14 mouse cellular contexts compared by ENCODE assay signal in genomic region chr8:126927058-126927457, GRCm38 (mm10). TPM values are rescaled to one million over a fixed set of nuclear protein-coding genes. Genes with fewer than 3 reads are reported as not detected.
DNase-seq lines count a peak whose midpoint lies in the region; ATAC-seq and TF ChIP-seq lines count a peak whose summit lies in the region.
"Had no signal": no experiment of that assay in that cellular context is flagged by ENCODE, and none has a peak within 500 bp of the region (broad histone marks: within the 10 kb centered on the region; RNA-seq: fewer than 3 reads in every experiment).

No protein-coding gene starts in this region.

- H3K27ac ChIP-seq in left cerebral cortex, adult 2 months: no peak overlapping the region
- H3K27ac ChIP-seq: embryonic facial prominence, embryonic 12.5 days; limb, embryonic 12.5 days; neural tube, embryonic 13.5 days had no signal

- H3K36me3 ChIP-seq in E14TG2a.4 (ENCODE audit: insufficient read depth, low read length): peaks cover 95% of the 10 kb centered on the region

- H3K4me3 ChIP-seq in left cerebral cortex, adult 2 months: no peak overlapping the region
- H3K4me3 ChIP-seq in E14TG2a.4 (replicated peaks; ENCODE audit: low read length): no peak overlapping the region
- H3K4me3 ChIP-seq: embryonic facial prominence, embryonic 12.5 days; limb, embryonic 12.5 days; neural tube, embryonic 13.5 days had no signal

- DNase-seq in cerebellum, postnatal 10 days: peak; percentile 27 to 41
- no peak for DNase-seq in cerebellum, postnatal 4 days (ENCODE audit: low spot score in 2 of 2)
- no peak for DNase-seq in left cerebral cortex, adult 2 months (ENCODE audit: extremely low spot score in 1 of 2, low spot score in 2 of 2)
- no peak for DNase-seq in left cerebral cortex, adult 11 months (ENCODE audit: low spot score)
- DNase-seq in adrenal gland, adult (ENCODE audit: inconsistent age in 2 of 2, low spot score in 1 of 2): no peak
- DNase-seq in left cerebral cortex, postnatal 25 days (ENCODE audit: low spot score in 2 of 2): no peak
- DNase-seq: adrenal gland, postnatal 14 days; gastrocnemius, postnatal 25 days; kidney, postnatal 14 days had no signal

- ATAC-seq in megakaryocyte progenitor cell, adult 5-6 weeks (replicated peaks; ENCODE audit: poor library complexity): peak; percentile 35; the same call in 1 of the 2 replicates

- peaks cover 43% of the 10 kb centered on the region for H3K4me1 ChIP-seq in E14TG2a.4 (replicated peaks; ENCODE audit: low read depth, low read length)
- H3K4me1 ChIP-seq: embryonic facial prominence, embryonic 12.5 days; limb, embryonic 12.5 days; neural tube, embryonic 13.5 days had no signal

- intact Hi-C loops in left cerebral cortex, adult 2 months (cut with DNase I): no loop called here
- intact Hi-C loops in left cerebral cortex, postnatal 25 days (cut with DNase I): no loop called here

- no peaks in the 10 kb centered on the region for H3K9me3 ChIP-seq in E14TG2a.4 (ENCODE audit: low read length)
- H3K9me3 ChIP-seq: embryonic facial prominence, embryonic 12.5 days; limb, embryonic 12.5 days; neural tube, embryonic 13.5 days had no signal

- TF ChIP-seq CTCF in left cerebral cortex, adult 2 months (IDR thresholded peaks at IDR 0.05): peak; percentile 46
- peak; percentile 36 for TF ChIP-seq CTCF in E14TG2a.4 (conservative IDR thresholded peaks at IDR 0.05; ENCODE audit: low read length)

- no peaks in the 10 kb centered on the region for H3K27me3 ChIP-seq in E14TG2a.4 (ENCODE audit: insufficient read depth, low read length)
- H3K27me3 ChIP-seq: embryonic facial prominence, embryonic 12.5 days; limb, embryonic 12.5 days; neural tube, embryonic 13.5 days had no signal

RNA-seq across cellular contexts. Expression of gene Tomm20, which starts 18.6 kb away (rescaled TPM):
- total RNA-seq in left cerebral cortex, adult 2 months (2021): 100 to 1,000 TPM; 181 to 182 TPM
- 118 and 141 TPM in 2 replicates for total RNA-seq in megakaryocyte progenitor cell, adult 5-6 weeks (2015)
- 182 and 238 TPM in 2 replicates for total RNA-seq in megakaryocyte progenitor cell, adult 5-6 weeks (2017)
- 100 to 1,000 TPM; 174 to 189 TPM for total RNA-seq in left cerebral cortex, postnatal 25 days (2021)

RNA-seq across cellular contexts. Expression of gene Rbm34, which starts 43.8 kb away (rescaled TPM):
- total RNA-seq in left cerebral cortex, adult 2 months (2021): 10 to 100 TPM; 13.9 to 14.8 TPM
- total RNA-seq in megakaryocyte progenitor cell, adult 5-6 weeks (2015): 35.8 and 40.0 TPM in 2 replicates
- total RNA-seq in megakaryocyte progenitor cell, adult 5-6 weeks (2017): 51.6 and 52.3 TPM in 2 replicates
- 10 to 100 TPM; 13.2 to 14.2 TPM for total RNA-seq in left cerebral cortex, postnatal 25 days (2021)

Comparison
In these comparisons a context has a peak if more than half of its experiments do, and no peak if none do; other contexts are left out.
1. DNase-seq: peak in cerebellum, postnatal 10 days (2 of 2); none in cerebellum, postnatal 4 days (0 of 2), left cerebral cortex, adult 2 months (0 of 2), left cerebral cortex, adult 11 months (single experiment), adrenal gland, adult (0 of 2) and left cerebral cortex, postnatal 25 days (0 of 2).